Mouse (Mus musculus) intestine, embryonic 15.5 days (tissue): ENCODE measurements at regions not wholly inside any gene's neighbourhood (a gene's known extent, or its start where the extent isn't known, plus 50 kb on each side); places are given as distances from the start of the nearest gene placed in this dataset.

Experiments
- ATAC-seq: fragments of 200-750 bp; cut with Nextera tagmentation; 2 replicates; pipeline ENCODE4 v1.8.0; 2017; ENCODE audit warnings: moderate TSS enrichment, moderate library complexity
- H3K27ac ChIP-seq: fragments of 300-500 bp; sonication (generic); 2 replicates; pipeline ENCODE4 v1.5.1; 2015; ENCODE audit warnings: mild to moderate bottlenecking, inconsistent platforms
- H3K27me3 ChIP-seq: fragments of 300-500 bp; sonication (generic); replicated peaks from 2 replicates; pipeline ENCODE4 v1.6.1; 2015; ENCODE audit warnings: inconsistent platforms
- H3K36me3 ChIP-seq: fragments of 300-500 bp; sonication (generic); 2 replicates; pipeline ENCODE4 v1.6.1; 2015; ENCODE audit warnings: inconsistent platforms
- H3K4me1 ChIP-seq: fragments of 300-500 bp; sonication (generic); replicated peaks from 2 replicates; pipeline ENCODE4 v1.6.1; 2015; ENCODE audit warnings: inconsistent platforms
- H3K4me2 ChIP-seq: fragments of 300-500 bp; sonication (generic); replicated peaks from 2 replicates; pipeline ENCODE4 v1.6.1; 2015; ENCODE audit warnings: mild to moderate bottlenecking, inconsistent platforms
- H3K4me3 ChIP-seq: fragments of 300-500 bp; sonication (generic); replicated peaks from 2 replicates; pipeline ENCODE4 v1.5.1; 2015; ENCODE audit warnings: inconsistent platforms
- H3K9ac ChIP-seq: fragments of 300-500 bp; sonication (generic); 2 replicates; pipeline ENCODE4 v1.6.1; 2015; ENCODE audit warnings: inconsistent platforms
- H3K9me3 ChIP-seq: fragments of 300-500 bp; sonication (generic); 2 replicates; pipeline ENCODE4 v1.6.1; 2016; ENCODE audit warnings: inconsistent platforms
- WGBS: fragments of 180-500 bp; shearing (Covaris S2); methylation state at CpG from one replicate; pipeline ENCODE4 v1.1.7; 2015; 5-methylcytosine and 5-hydroxymethylcytosine counted together

GRCm38 (mm10) chr8:75353786-75354185 is 52.6 kb downstream of the Gm10358 start:
- no peaks in the 10 kb centered on the region for H3K27me3 ChIP-seq
- 60% methylated on average over 1 of the region's 1 CpGs for WGBS
- no peak overlapping the region for H3K27ac ChIP-seq
- no peaks in the 10 kb centered on the region for H3K4me1 ChIP-seq
- no peak for ATAC-seq
- H3K9me3 ChIP-seq, result no peaks in the 10 kb centered on the region
- no peaks in the 10 kb centered on the region for H3K36me3 ChIP-seq
- H3K4me3 ChIP-seq, result no peak overlapping the region
- H3K4me2 ChIP-seq, result no peak overlapping the region
- H3K9ac ChIP-seq, result no peak overlapping the region

- Histone ChIP-seq H3K4me1 (no peaks in the 10 kb centered on the region), H3K4me3 (no peak overlapping the region), H3K9ac (no peak overlapping the region), H3K27ac (no peak overlapping the region), H3K9me3 (no peaks in the 10 kb centered on the region), H3K36me3 (no peaks in the 10 kb centered on the region), H3K4me2 (no peak overlapping the region), H3K27me3 (no peaks in the 10 kb centered on the region)
- ATAC-seq, result no peak
- 49% methylated on average over 1 of the region's 1 CpGs for WGBS
Observed at GRCm38 (mm10) chr8:75350141-75350540, 56.2 kb downstream of the Gm10358 start.

- no peaks in the 10 kb centered on the region for H3K27me3 ChIP-seq
- no peak overlapping the region for H3K27ac ChIP-seq
- no peaks in the 10 kb centered on the region for H3K4me1 ChIP-seq
- H3K4me2 ChIP-seq, result no peak overlapping the region
- H3K4me3 ChIP-seq, result no peak overlapping the region
- H3K36me3 ChIP-seq, result no peaks in the 10 kb centered on the region
- no peaks in the 10 kb centered on the region for H3K9me3 ChIP-seq
- WGBS, result 51% methylated on average over 1 of the region's 1 CpGs
- no peak for ATAC-seq
- H3K9ac ChIP-seq, result no peak overlapping the region
Observed at GRCm38 (mm10) chr8:75348047-75348446, 58.3 kb downstream of the Gm10358 start.

GRCm38 (mm10) chr8:75320614-75321013 is 85.8 kb downstream of the Gm10358 start:
- Histone ChIP-seq H3K9ac (no peak overlapping the region), H3K27ac (no peak overlapping the region), H3K9me3 (no peaks in the 10 kb centered on the region), H3K4me3 (no peak overlapping the region), H3K36me3 (no peaks in the 10 kb centered on the region), H3K27me3 (no peaks in the 10 kb centered on the region), H3K4me2 (no peak overlapping the region), H3K4me1 (no peaks in the 10 kb centered on the region)
- ATAC-seq, result no peak
- WGBS, result 87% methylated on average over 1 of the region's 1 CpGs

- Histone ChIP-seq H3K27me3 (no peaks in the 10 kb centered on the region), H3K27ac (no peak overlapping the region), H3K4me1 (no peaks in the 10 kb centered on the region), H3K36me3 (no peaks in the 10 kb centered on the region), H3K9me3 (no peaks in the 10 kb centered on the region), H3K9ac (no peak overlapping the region), H3K4me3 (no peak overlapping the region), H3K4me2 (no peak overlapping the region)
- 21% methylated on average over 4 of the region's 4 CpGs for WGBS
- ATAC-seq, result no peak
Observed at GRCm38 (mm10) chr8:75318526-75318925, 87.9 kb downstream of the Gm10358 start.

GRCm38 (mm10) chr8:75315886-75316285 is 90.5 kb downstream of the Gm10358 start:
- H3K27ac ChIP-seq, result no peak overlapping the region
- no peak overlapping the region for H3K4me2 ChIP-seq
- H3K36me3 ChIP-seq, result no peaks in the 10 kb centered on the region
- no peak overlapping the region for H3K9ac ChIP-seq
- 12% methylated on average over 3 of the region's 3 CpGs for WGBS
- no peaks in the 10 kb centered on the region for H3K27me3 ChIP-seq
- ATAC-seq, result peak; percentile 62; the same call in 1 of the 2 replicates
- no peak overlapping the region for H3K4me3 ChIP-seq
- H3K9me3 ChIP-seq, result no peaks in the 10 kb centered on the region
- no peaks in the 10 kb centered on the region for H3K4me1 ChIP-seq

- Histone ChIP-seq H3K4me3 (no peak overlapping the region), H3K4me1 (no peaks in the 10 kb centered on the region), H3K9me3 (no peaks in the 10 kb centered on the region), H3K9ac (no peak overlapping the region), H3K36me3 (no peaks in the 10 kb centered on the region), H3K27me3 (no peaks in the 10 kb centered on the region), H3K27ac (no peak overlapping the region), H3K4me2 (no peak overlapping the region)
- no peak for ATAC-seq
- 78% methylated on average over 2 of the region's 2 CpGs for WGBS
Observed at GRCm38 (mm10) chr8:75309463-75309862, 95.7 kb downstream of the Rasd2 start.

GRCm38 (mm10) chr8:75291921-75292320 is 78.2 kb downstream of the Rasd2 start:
- no peak overlapping the region for H3K4me3 ChIP-seq
- H3K36me3 ChIP-seq, result no peaks in the 10 kb centered on the region
- H3K9ac ChIP-seq, result no peak overlapping the region
- WGBS, result 82% methylated on average over 3 of the region's 3 CpGs
- H3K4me2 ChIP-seq, result no peak overlapping the region
- no peak for ATAC-seq
- H3K9me3 ChIP-seq, result no peaks in the 10 kb centered on the region
- no peaks in the 10 kb centered on the region for H3K27me3 ChIP-seq
- no peaks in the 10 kb centered on the region for H3K4me1 ChIP-seq
- no peak overlapping the region for H3K27ac ChIP-seq

- H3K27me3 ChIP-seq, result no peaks in the 10 kb centered on the region
- no peak overlapping the region for H3K4me3 ChIP-seq
- no peaks in the 10 kb centered on the region for H3K4me1 ChIP-seq
- no peak overlapping the region for H3K9ac ChIP-seq
- no peaks in the 10 kb centered on the region for H3K36me3 ChIP-seq
- no peak overlapping the region for H3K27ac ChIP-seq
- H3K9me3 ChIP-seq, result no peaks in the 10 kb centered on the region
- 84% methylated on average over 8 of the region's 8 CpGs for WGBS
- no peak for ATAC-seq
- H3K4me2 ChIP-seq, result no peak overlapping the region
Observed at GRCm38 (mm10) chr8:75289933-75290332, 76.2 kb downstream of the Rasd2 start.
